Mouse (Mus musculus): Measurements from ENCODE around the gene Map7. TPM values are rescaled to one million over a fixed set of nuclear protein-coding genes. Genes with fewer than 3 reads are reported as not detected.

Map7 gene
- polyA plus RNA-seq, 1 experiment = 88.4 TPM

- Histone ChIP-seq H3K27me3 (ENCODE audit: control insufficient read depth, insufficient read depth, low read length) (no peaks in the 10 kb centered on the region), H3K4me3 (replicated peaks; ENCODE audit: insufficient read depth, low read depth, low read length) (no peak overlapping the region), H3K27ac (ENCODE audit: insufficient read depth, low read length) (no peak overlapping the region), H3K4me1 (ENCODE audit: control insufficient read depth, insufficient read depth, low read length) (no peaks in the 10 kb centered on the region)
- WGBS = 84% methylated on average over 9 of the region's 9 CpGs
- TF ChIP-seq CTCF (IDR thresholded peaks at IDR 0.05; ENCODE audit: borderline replicate concordance, insufficient read depth, low read depth, low read length) = no peak
- TF ChIP-seq POLR2A (IDR thresholded peaks at IDR 0.05; ENCODE audit: borderline replicate concordance, insufficient read depth, low read length) = no peak
- DNase-seq = no peak
These were observed 125.8 kb downstream of the Map7 start for GRCm38 (mm10) chr10:20274022-20274421.

- Histone ChIP-seq H3K4me1 (ENCODE audit: control insufficient read depth, insufficient read depth, low read length) (peaks cover 11% of the 10 kb centered on the region), H3K4me3 (replicated peaks; ENCODE audit: insufficient read depth, low read depth, low read length) (no peak overlapping the region), H3K27ac (ENCODE audit: insufficient read depth, low read length) (no peak overlapping the region), H3K27me3 (ENCODE audit: control insufficient read depth, insufficient read depth, low read length) (no peaks in the 10 kb centered on the region)
- TF ChIP-seq CTCF (IDR thresholded peaks at IDR 0.05; ENCODE audit: borderline replicate concordance, insufficient read depth, low read depth, low read length) = no peak
- no peak for TF ChIP-seq POLR2A (IDR thresholded peaks at IDR 0.05; ENCODE audit: borderline replicate concordance, insufficient read depth, low read length)
- WGBS = 93% methylated on average over 2 of the region's 2 CpGs
- no peak for DNase-seq
These were observed 133.2 kb downstream of the Map7 start for GRCm38 (mm10) chr10:20281456-20281855.

- DNase-seq = peak; percentile 27 to 38
- TF ChIP-seq CTCF (IDR thresholded peaks at IDR 0.05; ENCODE audit: borderline replicate concordance, insufficient read depth, low read depth, low read length) = no peak
- TF ChIP-seq POLR2A (IDR thresholded peaks at IDR 0.05; ENCODE audit: borderline replicate concordance, insufficient read depth, low read length) = no peak
- WGBS = 20% methylated on average over 10 of the region's 10 CpGs
- Histone ChIP-seq H3K27me3 (ENCODE audit: control insufficient read depth, insufficient read depth, low read length) (no peaks in the 10 kb centered on the region), H3K4me1 (ENCODE audit: control insufficient read depth, insufficient read depth, low read length) (peaks cover 11% of the 10 kb centered on the region), H3K4me3 (replicated peaks; ENCODE audit: insufficient read depth, low read depth, low read length) (no peak overlapping the region), H3K27ac (ENCODE audit: insufficient read depth, low read length) (no peak overlapping the region)
These were observed 137.2 kb downstream of the Map7 start for GRCm38 (mm10) chr10:20285289-20285975.

GRCm38 (mm10) chr10:20285994-20286836 lies 137.9 kb downstream of the Map7 start:
- peaks cover 13% of the 10 kb centered on the region for H3K4me1 ChIP-seq (ENCODE audit: control insufficient read depth, insufficient read depth, low read length)
- TF ChIP-seq POLR2A (IDR thresholded peaks at IDR 0.05; ENCODE audit: borderline replicate concordance, insufficient read depth, low read length) = no peak
- TF ChIP-seq CTCF (IDR thresholded peaks at IDR 0.05; ENCODE audit: borderline replicate concordance, insufficient read depth, low read depth, low read length) = no peak
- no peak overlapping the region for H3K4me3 ChIP-seq (replicated peaks; ENCODE audit: insufficient read depth, low read depth, low read length)
- DNase-seq = no peak
- no peak overlapping the region for H3K27ac ChIP-seq (ENCODE audit: insufficient read depth, low read length)
- no peaks in the 10 kb centered on the region for H3K27me3 ChIP-seq (ENCODE audit: control insufficient read depth, insufficient read depth, low read length)
- 49% methylated on average over 15 of the region's 15 CpGs for WGBS

GRCm38 (mm10) chr10:20287369-20287768 lies 139.1 kb downstream of the Map7 start:
- H3K4me3 ChIP-seq (replicated peaks; ENCODE audit: insufficient read depth, low read depth, low read length) = no peak overlapping the region
- peaks cover 13% of the 10 kb centered on the region for H3K4me1 ChIP-seq (ENCODE audit: control insufficient read depth, insufficient read depth, low read length)
- WGBS = 59% methylated on average over 6 of the region's 6 CpGs
- TF ChIP-seq CTCF (IDR thresholded peaks at IDR 0.05; ENCODE audit: borderline replicate concordance, insufficient read depth, low read depth, low read length) = no peak
- no peak for TF ChIP-seq POLR2A (IDR thresholded peaks at IDR 0.05; ENCODE audit: borderline replicate concordance, insufficient read depth, low read length)
- DNase-seq = no peak
- no peak overlapping the region for H3K27ac ChIP-seq (ENCODE audit: insufficient read depth, low read length)
- no peaks in the 10 kb centered on the region for H3K27me3 ChIP-seq (ENCODE audit: control insufficient read depth, insufficient read depth, low read length)

GRCm38 (mm10) chr10:20290467-20290883 lies 142.2 kb downstream of the Map7 start:
- H3K27ac ChIP-seq (ENCODE audit: insufficient read depth, low read length) = no peak overlapping the region
- peak; percentile 89 for TF ChIP-seq CTCF (IDR thresholded peaks at IDR 0.05; ENCODE audit: borderline replicate concordance, insufficient read depth, low read depth, low read length)
- no peak for TF ChIP-seq POLR2A (IDR thresholded peaks at IDR 0.05; ENCODE audit: borderline replicate concordance, insufficient read depth, low read length)
- H3K4me3 ChIP-seq (replicated peaks; ENCODE audit: insufficient read depth, low read depth, low read length) = peak overlapping the region; percentile 15
- 3% methylated on average over 11 of the region's 11 CpGs for WGBS
- DNase-seq = peak; percentile 75 to 82
- no peaks in the 10 kb centered on the region for H3K27me3 ChIP-seq (ENCODE audit: control insufficient read depth, insufficient read depth, low read length)
- H3K4me1 ChIP-seq (ENCODE audit: control insufficient read depth, insufficient read depth, low read length) = peaks cover 11% of the 10 kb centered on the region

- TF ChIP-seq CTCF (IDR thresholded peaks at IDR 0.05; ENCODE audit: borderline replicate concordance, insufficient read depth, low read depth, low read length) (no peak), POLR2A (IDR thresholded peaks at IDR 0.05; ENCODE audit: borderline replicate concordance, insufficient read depth, low read length) (no peak)
- H3K27me3 ChIP-seq (ENCODE audit: control insufficient read depth, insufficient read depth, low read length) = no peaks in the 10 kb centered on the region
- no peak overlapping the region for H3K4me3 ChIP-seq (replicated peaks; ENCODE audit: insufficient read depth, low read depth, low read length)
- no peak for DNase-seq
- H3K27ac ChIP-seq (ENCODE audit: insufficient read depth, low read length) = no peak overlapping the region
- WGBS = 63% methylated on average over 5 of the region's 5 CpGs
- no peaks in the 10 kb centered on the region for H3K4me1 ChIP-seq (ENCODE audit: control insufficient read depth, insufficient read depth, low read length)
These were observed 147.7 kb downstream of the Map7 start for GRCm38 (mm10) chr10:20295961-20296360.
